Mouse (Mus musculus) testis, postnatal 10 days (tissue): ENCODE measurements around the gene Cd300a.

ENCODE experiments used
- DNase-seq: peaks from one replicate; pipeline ENCODE4 v3.0.0; 2021; ENCODE audit warnings: low spot score

Cd300a gene

GRCm38 (mm10) chr11:114889991-114890518 is at the start of gene Cd300a:
TSS of gene Cd300a (plus strand) at chr11:114890041.
- DNase-seq: no peak

GRCm38 (mm10) chr11:114843818-114844463 is 45.9 kb upstream of the Cd300a start:
- DNase-seq: no peak

- no peak for DNase-seq
Observed at GRCm38 (mm10) chr11:114844464-114845220, 45.2 kb upstream of the Cd300a start.

GRCm38 (mm10) chr11:114846336-114846735 is 43.5 kb upstream of the Cd300a start:
- no peak for DNase-seq

- DNase-seq: no peak
Observed at GRCm38 (mm10) chr11:114847008-114847407, 42.8 kb upstream of the Cd300a start.

- DNase-seq: no peak
Observed at GRCm38 (mm10) chr11:114849572-114849971, 40.3 kb upstream of the Cd300a start.

- no peak for DNase-seq
Observed at GRCm38 (mm10) chr11:114850066-114850451, 39.8 kb upstream of the Cd300a start.

- peak; percentile 62 for DNase-seq
Observed at GRCm38 (mm10) chr11:114850452-114851268, 39.2 kb upstream of the Cd300a start, which contains the start of gene Gprc5c. TSS of gene Gprc5c (plus strand) at chr11:114851152.

- DNase-seq: no peak
Observed at GRCm38 (mm10) chr11:114851269-114851607, 38.6 kb upstream of the Cd300a start.

- peak; percentile 80 for DNase-seq
Observed at GRCm38 (mm10) chr11:114851608-114852310, 38.1 kb upstream of the Cd300a start.

- DNase-seq: peak; percentile 44
Observed at GRCm38 (mm10) chr11:114852311-114853173, 37.3 kb upstream of the Cd300a start.

- no peak for DNase-seq
Observed at GRCm38 (mm10) chr11:114853174-114853838, 36.5 kb upstream of the Cd300a start.

GRCm38 (mm10) chr11:114854581-114854980 is 35.3 kb upstream of the Cd300a start:
- peak; percentile 34 for DNase-seq

- DNase-seq: no peak
Observed at GRCm38 (mm10) chr11:114856125-114856524, 33.7 kb upstream of the Cd300a start.

- DNase-seq: peak; percentile 42
Observed at GRCm38 (mm10) chr11:114858641-114859040, 31.2 kb upstream of the Cd300a start.

- no peak for DNase-seq
Observed at GRCm38 (mm10) chr11:114861057-114861456, 28.8 kb upstream of the Cd300a start.

GRCm38 (mm10) chr11:114862687-114863086 is 27.2 kb upstream of the Cd300a start:
- DNase-seq: no peak

- peak; percentile 37 for DNase-seq
Observed at GRCm38 (mm10) chr11:114863918-114864420, 25.9 kb upstream of the Cd300a start.

GRCm38 (mm10) chr11:114865999-114866398 is 23.8 kb upstream of the Cd300a start:
- peak; percentile 40 for DNase-seq
